Mouse (Mus musculus): ENCODE measurements around the gene Pelo. TPM values are rescaled to one million over a fixed set of nuclear protein-coding genes. Genes with fewer than 3 reads are reported as not detected.

Gene Pelo
- polyA plus RNA-seq, 1 experiment from 2014 or later: 4.7 TPM

GRCm38 (mm10) chr13:115091511-115091910, 1.5 kb upstream of the Pelo start:
- Histone ChIP-seq H3K9ac (replicated peaks) (no peak overlapping the region), H3K4me1 (ENCODE audit: insufficient read depth) (peaks cover 42% of the 10 kb centered on the region), H3K27ac (ENCODE audit: low read depth) (no peak overlapping the region), H3K9me3 (ENCODE audit: low read length) (no peaks in the 10 kb centered on the region), H3K27me3 (ENCODE audit: insufficient read depth, low read length) (no peaks in the 10 kb centered on the region), H3K4me3 (ENCODE audit: low read depth, low read length) (no peak overlapping the region), H3K36me3 (replicated peaks; ENCODE audit: insufficient read depth, low read length) (peaks cover 12% of the 10 kb centered on the region), H3K4me2 (ENCODE audit: low read depth, low read length) (peak overlapping the region; percentile 92; the same call in 1 of the 2 replicates)
- TF ChIP-seq EP300 (IDR thresholded peaks at IDR 0.05; ENCODE audit: low read depth) (no peak), CTCF (IDR thresholded peaks at IDR 0.05; ENCODE audit: low read depth) (no peak)
- ATAC-seq (no peak), DNase-seq (no peak)
- 49% methylated on average over 3 of the region's 3 CpGs for WGBS (ENCODE audit: insufficient replicate concordance)

GRCm38 (mm10) chr13:115090977-115091445, 1.0 kb upstream of the Pelo start:
- Histone ChIP-seq H3K4me1 (ENCODE audit: insufficient read depth) (peaks cover 37% of the 10 kb centered on the region), H3K36me3 (replicated peaks; ENCODE audit: insufficient read depth, low read length) (peaks cover 12% of the 10 kb centered on the region), H3K9me3 (ENCODE audit: low read length) (no peaks in the 10 kb centered on the region), H3K27ac (ENCODE audit: low read depth) (peak overlapping the region; percentile 97), H3K4me2 (ENCODE audit: low read depth, low read length) (peak overlapping the region; percentile 92), H3K9ac (replicated peaks) (peak overlapping the region; percentile 71), H3K27me3 (ENCODE audit: insufficient read depth, low read length) (no peaks in the 10 kb centered on the region), H3K4me3 (ENCODE audit: low read depth, low read length) (peak overlapping the region; percentile 64)
- TF ChIP-seq CTCF (IDR thresholded peaks at IDR 0.05; ENCODE audit: low read depth) (no peak), EP300 (IDR thresholded peaks at IDR 0.05; ENCODE audit: low read depth) (peak; percentile 1; the same call in 1 of the 2 replicates)
- WGBS (ENCODE audit: insufficient replicate concordance): 41% methylated on average over 9 of the region's 9 CpGs
- ATAC-seq: peak; percentile 13; the same call in 1 of the 2 replicates
- no peak for DNase-seq

GRCm38 (mm10) chr13:115089395-115090025, 476 bp downstream of the Pelo start:
- peaks cover 31% of the 10 kb centered on the region for H3K4me1 ChIP-seq (ENCODE audit: insufficient read depth)
- DNase-seq (peak; percentile 68), ATAC-seq (peak; percentile 30)
- TF ChIP-seq EP300 (IDR thresholded peaks at IDR 0.05; ENCODE audit: low read depth): no peak
- no peak for TF ChIP-seq CTCF (IDR thresholded peaks at IDR 0.05; ENCODE audit: low read depth)
- H3K4me3 ChIP-seq (ENCODE audit: low read depth, low read length): peak overlapping the region; percentile 64
- H3K36me3 ChIP-seq (replicated peaks; ENCODE audit: insufficient read depth, low read length): peaks cover 17% of the 10 kb centered on the region
- peak overlapping the region; percentile 73 for H3K9ac ChIP-seq (replicated peaks)
- H3K9me3 ChIP-seq (ENCODE audit: low read length): no peaks in the 10 kb centered on the region
- peak overlapping the region; percentile 97 for H3K27ac ChIP-seq (ENCODE audit: low read depth)
- H3K4me2 ChIP-seq (ENCODE audit: low read depth, low read length): peak overlapping the region; percentile 92
- 5% methylated on average over 28 of the region's 35 CpGs for WGBS (ENCODE audit: insufficient replicate concordance)
- no peaks in the 10 kb centered on the region for H3K27me3 ChIP-seq (ENCODE audit: insufficient read depth, low read length)

- peak overlapping the region; percentile 97 for H3K27ac ChIP-seq (ENCODE audit: low read depth)
- peak overlapping the region; percentile 64 for H3K4me3 ChIP-seq (ENCODE audit: low read depth, low read length)
- H3K9ac ChIP-seq (replicated peaks): peak overlapping the region; percentile 73
- H3K4me2 ChIP-seq (ENCODE audit: low read depth, low read length): peak overlapping the region; percentile 92
- H3K27me3 ChIP-seq (ENCODE audit: insufficient read depth, low read length): no peaks in the 10 kb centered on the region
- WGBS (ENCODE audit: insufficient replicate concordance): 48% methylated on average over 11 of the region's 11 CpGs
- DNase-seq: no peak
- H3K36me3 ChIP-seq (replicated peaks; ENCODE audit: insufficient read depth, low read length): peaks cover 17% of the 10 kb centered on the region
- no peaks in the 10 kb centered on the region for H3K9me3 ChIP-seq (ENCODE audit: low read length)
- no peak for TF ChIP-seq CTCF (IDR thresholded peaks at IDR 0.05; ENCODE audit: low read depth)
- TF ChIP-seq EP300 (IDR thresholded peaks at IDR 0.05; ENCODE audit: low read depth): no peak
- ATAC-seq: no peak
- peaks cover 31% of the 10 kb centered on the region for H3K4me1 ChIP-seq (ENCODE audit: insufficient read depth)
These were observed 979 bp downstream of the Pelo start for GRCm38 (mm10) chr13:115089020-115089394.

DNA sequence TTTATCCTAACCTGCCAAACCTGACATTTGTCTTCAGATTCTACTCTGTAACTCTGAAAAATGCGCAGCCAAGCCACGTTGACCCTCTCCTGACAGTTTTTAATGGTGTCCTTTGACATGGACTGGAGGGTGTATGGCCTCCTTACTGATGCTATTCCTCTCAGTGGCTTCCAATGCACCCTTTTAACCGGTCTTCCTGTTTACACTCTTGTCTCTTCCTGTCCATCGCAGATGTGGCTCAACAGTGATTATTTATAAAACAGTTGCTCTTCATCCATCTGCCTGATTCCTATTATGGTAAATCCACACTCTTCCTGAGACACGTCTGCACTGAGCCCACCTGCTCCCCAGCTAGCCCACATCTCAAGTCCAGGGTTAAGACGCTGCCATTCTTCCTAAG, 4.0 kb downstream of the Pelo start:
- 66% methylated on average over 6 of the region's 6 CpGs for WGBS (ENCODE audit: insufficient replicate concordance)
- no peaks in the 10 kb centered on the region for H3K27me3 ChIP-seq (ENCODE audit: insufficient read depth, low read length)
- no peaks in the 10 kb centered on the region for H3K9me3 ChIP-seq (ENCODE audit: low read length)

GRCm38 (mm10) chr13:115082339-115082738, 7.6 kb downstream of the Pelo start:
- ATAC-seq (no peak), DNase-seq (no peak)
- Histone ChIP-seq H3K4me3 (ENCODE audit: low read depth, low read length) (no peak overlapping the region), H3K9ac (replicated peaks) (no peak overlapping the region), H3K4me2 (ENCODE audit: low read depth, low read length) (no peak overlapping the region), H3K36me3 (replicated peaks; ENCODE audit: insufficient read depth, low read length) (0 out of 2 replicates have a peak, but pooled peaks cover 6% of the 10 kb centered on the region), H3K9me3 (ENCODE audit: low read length) (no peaks in the 10 kb centered on the region), H3K4me1 (ENCODE audit: insufficient read depth) (peaks cover 8% of the 10 kb centered on the region), H3K27ac (ENCODE audit: low read depth) (no peak overlapping the region), H3K27me3 (ENCODE audit: insufficient read depth, low read length) (no peaks in the 10 kb centered on the region)
- WGBS (ENCODE audit: insufficient replicate concordance): 78% methylated on average over 7 of the region's 7 CpGs
- TF ChIP-seq CTCF (IDR thresholded peaks at IDR 0.05; ENCODE audit: low read depth) (no peak), EP300 (IDR thresholded peaks at IDR 0.05; ENCODE audit: low read depth) (no peak)

More for the DNA sequence above, 4.0 kb downstream of the Pelo start:
- TF ChIP-seq CTCF (IDR thresholded peaks at IDR 0.05; ENCODE audit: low read depth) (no peak), EP300 (IDR thresholded peaks at IDR 0.05; ENCODE audit: low read depth) (no peak)
- Histone ChIP-seq H3K9ac (replicated peaks) (no peak overlapping the region), H3K4me2 (ENCODE audit: low read depth, low read length) (no peak overlapping the region), H3K36me3 (replicated peaks; ENCODE audit: insufficient read depth, low read length) (peaks cover 17% of the 10 kb centered on the region), H3K4me3 (ENCODE audit: low read depth, low read length) (no peak overlapping the region), H3K4me1 (ENCODE audit: insufficient read depth) (peaks cover 21% of the 10 kb centered on the region), H3K27ac (ENCODE audit: low read depth) (no peak overlapping the region)
- DNase-seq (no peak), ATAC-seq (no peak)

All from liver, postnatal 0 days (tissue).